Mouse (Mus musculus) lung, embryonic 15.5 days (tissue): ENCODE measurements around the gene Zbtb21. TPM values are rescaled to one million over a fixed set of nuclear protein-coding genes. Genes with fewer than 3 reads are reported as not detected.
A peak's percentile ranks its signal among the peaks of the same experiment; 100 is the strongest.
"Not testable (repeated sequence)": the region's sequence is repeated elsewhere in the genome, so short reads cannot be mapped to it uniquely, and the experiment has no call there.

ENCODE experiments used
- ATAC-seq: fragments of 200-750 bp; cut with Nextera tagmentation; 2 replicates; pipeline ENCODE4 v1.8.0; 2017; ENCODE audit warnings: moderate number of reproducible peaks, borderline replicate concordance; ENCODE audit not compliant: low FRiP score, low TSS enrichment; ENCODE audit errors: extremely low read depth
- H3K27ac ChIP-seq: fragments of 300-500 bp; sonication (generic); 2 replicates; pipeline ENCODE4 v1.5.1; 2015; ENCODE audit warnings: moderate library complexity, mild to moderate bottlenecking, inconsistent platforms
- H3K27me3 ChIP-seq: fragments of 300-500 bp; sonication (generic); 2 replicates; pipeline ENCODE4 v1.6.1; 2015; ENCODE audit warnings: inconsistent platforms
- H3K36me3 ChIP-seq: fragments of 300-500 bp; sonication (generic); 2 replicates; pipeline ENCODE4 v1.6.1; 2015; ENCODE audit warnings: inconsistent platforms
- H3K4me1 ChIP-seq: fragments of 300-500 bp; sonication (generic); 2 replicates; pipeline ENCODE4 v1.6.1; 2015; ENCODE audit warnings: inconsistent platforms
- H3K4me2 ChIP-seq: fragments of 300-500 bp; sonication (generic); 2 replicates; pipeline ENCODE4 v1.6.1; 2015; ENCODE audit warnings: inconsistent platforms, mild to moderate bottlenecking, moderate library complexity
- H3K4me3 ChIP-seq: fragments of 300-500 bp; sonication (generic); 2 replicates; pipeline ENCODE4 v1.5.1; 2015; ENCODE audit warnings: mild to moderate bottlenecking, inconsistent platforms
- H3K9ac ChIP-seq: fragments of 300-500 bp; sonication (generic); 2 replicates; pipeline ENCODE4 v1.6.1; 2015; ENCODE audit warnings: inconsistent platforms
- H3K9me3 ChIP-seq: fragments of 300-500 bp; sonication (generic); 2 replicates; pipeline ENCODE4 v1.6.1; 2016; ENCODE audit warnings: inconsistent platforms
- WGBS: fragments of 180-500 bp; shearing (Covaris S2); methylation state at CpG from one replicate; pipeline ENCODE4 v1.1.7; 2015; 5-methylcytosine and 5-hydroxymethylcytosine counted together
- polyA plus RNA-seq: library from polyadenylated mRNA; unstranded; fragments of >200 nt; fragmentation: Nextera tagmentation; extraction: Ambion mirVana; gene quantifications from 2 replicates; pipeline ENCODE4 v1.2.1, GENCODE M21; 2015

Zbtb21 gene
- polyA plus RNA-seq, 1 experiment from 2014 or later, result 11.0 TPM

DNA sequence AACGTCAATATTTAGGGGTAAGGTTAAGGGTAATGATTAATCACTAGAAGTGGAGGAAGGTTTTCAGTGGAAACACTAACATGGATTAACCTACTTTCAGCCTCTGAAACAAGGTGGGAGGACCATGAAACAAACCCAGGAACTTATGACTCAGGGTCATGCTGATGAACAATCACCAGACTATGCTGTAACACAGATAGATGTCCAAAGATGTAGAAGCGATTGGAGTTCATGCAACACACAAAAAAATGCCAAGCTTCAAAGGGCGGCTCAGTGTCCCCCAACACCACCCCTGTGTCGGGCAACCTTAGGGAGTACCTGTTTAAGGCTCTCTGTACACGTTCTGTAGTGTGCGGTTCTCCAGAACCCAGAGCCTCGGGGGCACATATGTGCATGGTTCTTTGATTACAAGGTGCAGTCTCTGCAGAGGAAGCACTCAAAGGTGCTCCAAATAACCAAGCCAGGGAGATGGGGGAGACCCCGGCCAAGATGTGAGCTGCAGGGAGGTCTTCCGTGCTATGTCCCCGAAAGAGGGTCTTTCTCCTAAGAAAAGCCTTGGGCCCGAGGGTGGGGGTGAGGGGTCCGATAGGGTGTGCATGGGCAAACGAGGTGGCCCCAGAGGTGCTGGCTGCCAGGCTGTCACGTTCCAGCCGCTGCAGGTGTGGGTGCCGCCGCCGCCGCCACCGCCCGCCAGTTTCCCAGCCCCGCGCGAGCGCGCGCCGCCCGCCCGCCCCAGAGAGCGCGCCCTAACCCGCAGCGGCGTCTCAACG is 856 bp downstream of the Zbtb21 start:
- H3K27me3 ChIP-seq, result no peaks in the 10 kb centered on the region
- no peaks in the 10 kb centered on the region for H3K9me3 ChIP-seq
- peak overlapping the region; percentile 84 for H3K4me2 ChIP-seq
- H3K27ac ChIP-seq, result peak overlapping the region; percentile 96
- H3K4me1 ChIP-seq, result peaks cover 11% of the 10 kb centered on the region; the same call in 1 of the 2 replicates
- H3K36me3 ChIP-seq, result peaks cover 4% of the 10 kb centered on the region
- ATAC-seq, result no peak
- 5% methylated on average over 32 of the region's 36 CpGs for WGBS
- peak overlapping the region; percentile 91 for H3K4me3 ChIP-seq
- H3K9ac ChIP-seq, result peak overlapping the region; percentile 92

- no peaks in the 10 kb centered on the region for H3K27me3 ChIP-seq
- no peak overlapping the region for H3K9ac ChIP-seq
- H3K36me3 ChIP-seq, result peaks cover 15% of the 10 kb centered on the region
- no peak overlapping the region for H3K4me3 ChIP-seq
- WGBS, result 90% methylated on average over 3 of the region's 3 CpGs
- no peak overlapping the region for H3K27ac ChIP-seq
- H3K4me1 ChIP-seq, result peaks cover 11% of the 10 kb centered on the region; the same call in 1 of the 2 replicates
- H3K9me3 ChIP-seq, result no peaks in the 10 kb centered on the region
- H3K4me2 ChIP-seq, result no peak overlapping the region
- no peak for ATAC-seq
These were observed 2.1 kb downstream of the Zbtb21 start for GRCm38 (mm10) chr16:97960348-97960747.

GRCm38 (mm10) chr16:97958401-97958973 is 3.9 kb downstream of the Zbtb21 start:
- ATAC-seq, result no peak

DNA sequence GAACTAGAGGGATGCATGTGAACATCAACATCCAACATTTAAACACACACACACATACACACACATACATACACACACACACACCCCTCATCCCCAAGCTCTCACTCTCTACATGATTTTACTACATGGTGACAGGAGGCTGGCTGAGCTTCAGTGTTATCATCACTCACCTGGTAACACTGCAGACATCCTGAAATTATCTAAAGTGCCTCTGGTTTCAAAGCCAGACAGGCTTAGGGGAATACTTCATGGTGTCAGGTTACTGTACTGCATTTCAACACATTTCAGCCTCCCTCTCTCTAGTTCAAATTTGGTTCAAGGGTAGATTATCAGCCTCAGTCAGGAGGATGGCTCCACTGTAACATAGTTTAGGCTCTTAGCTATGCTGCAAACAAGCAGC is 4.8 kb downstream of the Zbtb21 start:
- no peaks in the 10 kb centered on the region for H3K27me3 ChIP-seq
- no peaks in the 10 kb centered on the region for H3K9me3 ChIP-seq
- peaks cover 19% of the 10 kb centered on the region for H3K36me3 ChIP-seq
- H3K9ac ChIP-seq, result no peak overlapping the region
- no peak for ATAC-seq
- no peak overlapping the region for H3K4me2 ChIP-seq
- no peak overlapping the region for H3K27ac ChIP-seq
- peaks cover 11% of the 10 kb centered on the region; the same call in 1 of the 2 replicates for H3K4me1 ChIP-seq
- no peak overlapping the region for H3K4me3 ChIP-seq

More at GRCm38 (mm10) chr16:97958401-97958973, 3.9 kb downstream of the Zbtb21 start:
- Histone ChIP-seq H3K9ac (no peak overlapping the region), H3K4me1 (peaks cover 11% of the 10 kb centered on the region; the same call in 1 of the 2 replicates), H3K27me3 (no peaks in the 10 kb centered on the region), H3K27ac (no peak overlapping the region), H3K36me3 (peaks cover 15% of the 10 kb centered on the region), H3K4me2 (no peak overlapping the region), H3K4me3 (no peak overlapping the region), H3K9me3 (no peaks in the 10 kb centered on the region)

GRCm38 (mm10) chr16:97956011-97956410 is 6.4 kb downstream of the Zbtb21 start:
- peaks cover 35% of the 10 kb centered on the region for H3K36me3 ChIP-seq
- H3K4me3 ChIP-seq, result no peak overlapping the region
- no peaks in the 10 kb centered on the region for H3K27me3 ChIP-seq
- H3K4me1 ChIP-seq, result peaks cover 7% of the 10 kb centered on the region; the same call in 1 of the 2 replicates
- no peak overlapping the region for H3K9ac ChIP-seq
- WGBS, result 79% methylated on average over 2 of the region's 2 CpGs
- no peak overlapping the region for H3K27ac ChIP-seq
- no peaks in the 10 kb centered on the region for H3K9me3 ChIP-seq
- H3K4me2 ChIP-seq, result no peak overlapping the region
- no peak for ATAC-seq

GRCm38 (mm10) chr16:97953300-97953699 is 9.1 kb downstream of the Zbtb21 start:
- no peaks in the 10 kb centered on the region for H3K27me3 ChIP-seq
- no peak overlapping the region for H3K27ac ChIP-seq
- H3K4me1 ChIP-seq, result no peaks in the 10 kb centered on the region
- WGBS, result 67% methylated on average over 2 of the region's 2 CpGs
- peaks cover 55% of the 10 kb centered on the region for H3K36me3 ChIP-seq
- no peak overlapping the region for H3K4me3 ChIP-seq
- H3K9ac ChIP-seq, result no peak overlapping the region
- no peaks in the 10 kb centered on the region for H3K9me3 ChIP-seq
- no peak for ATAC-seq
- H3K4me2 ChIP-seq, result no peak overlapping the region

DNA sequence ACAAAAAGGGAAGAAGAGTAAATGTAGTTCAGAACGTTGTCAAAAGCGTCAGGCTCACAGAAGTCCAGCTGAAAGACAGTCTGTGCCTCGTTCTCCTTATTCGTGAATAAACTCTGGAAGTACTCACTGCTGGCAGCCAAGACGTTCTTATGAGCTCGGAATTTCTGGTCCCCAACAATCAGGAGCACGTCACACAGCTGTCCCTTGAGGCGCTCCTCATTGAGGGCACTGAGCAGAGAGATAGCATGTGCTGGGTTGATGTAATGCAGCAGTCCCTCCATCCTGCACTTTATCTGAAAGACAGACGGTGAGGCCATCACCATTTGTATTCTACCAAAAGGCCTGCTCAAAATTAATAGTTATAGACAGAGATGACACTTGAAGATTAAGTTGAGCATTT is 9.6 kb downstream of the Zbtb21 start:
- H3K27me3 ChIP-seq, result no peaks in the 10 kb centered on the region
- H3K36me3 ChIP-seq, result peaks cover 55% of the 10 kb centered on the region
- H3K4me2 ChIP-seq, result no peak overlapping the region
- H3K9ac ChIP-seq, result no peak overlapping the region
- no peak overlapping the region for H3K4me3 ChIP-seq
- 75% methylated on average over 9 of the region's 9 CpGs for WGBS
- H3K9me3 ChIP-seq, result no peaks in the 10 kb centered on the region
- no peaks in the 10 kb centered on the region for H3K4me1 ChIP-seq
- no peak overlapping the region for H3K27ac ChIP-seq
- no peak for ATAC-seq

- ATAC-seq, result no peak
- peaks cover 55% of the 10 kb centered on the region for H3K36me3 ChIP-seq
- H3K4me2 ChIP-seq, result no peak overlapping the region
- H3K4me3 ChIP-seq, result no peak overlapping the region
- H3K27me3 ChIP-seq, result no peaks in the 10 kb centered on the region
- H3K4me1 ChIP-seq, result no peaks in the 10 kb centered on the region
- H3K9me3 ChIP-seq, result no peaks in the 10 kb centered on the region
- H3K27ac ChIP-seq, result no peak overlapping the region
- 88% methylated on average over 4 of the region's 4 CpGs for WGBS
- no peak overlapping the region for H3K9ac ChIP-seq
These were observed 10.1 kb downstream of the Zbtb21 start for GRCm38 (mm10) chr16:97952371-97952770.

DNA sequence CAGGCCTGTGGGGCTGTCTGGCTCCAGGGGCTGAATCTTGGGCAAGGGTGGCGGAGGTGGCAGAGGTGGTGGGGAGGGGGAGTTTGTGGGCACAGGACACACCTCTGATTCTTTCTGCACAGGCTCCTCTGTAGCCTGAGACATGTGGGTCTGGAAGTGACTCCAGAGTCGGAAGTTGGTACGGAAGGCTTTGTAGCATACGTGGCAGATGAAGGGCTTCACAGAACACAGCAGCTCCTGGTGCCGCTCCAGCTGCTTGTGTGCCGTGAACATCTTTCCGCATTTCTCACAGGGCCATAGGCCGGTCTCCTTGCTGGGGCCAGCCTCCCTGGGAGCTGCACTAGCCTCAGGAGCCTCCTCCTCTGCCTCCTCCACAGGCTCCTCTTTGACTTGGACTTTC is 12.4 kb downstream of the Zbtb21 start:
- no peaks in the 10 kb centered on the region for H3K4me1 ChIP-seq
- H3K36me3 ChIP-seq, result peaks cover 46% of the 10 kb centered on the region
- no peak overlapping the region for H3K4me2 ChIP-seq
- no peak overlapping the region for H3K27ac ChIP-seq
- no peak overlapping the region for H3K9ac ChIP-seq
- 96% methylated on average over 8 of the region's 8 CpGs for WGBS
- no peak for ATAC-seq
- no peak overlapping the region for H3K4me3 ChIP-seq
- no peaks in the 10 kb centered on the region for H3K9me3 ChIP-seq
- H3K27me3 ChIP-seq, result no peaks in the 10 kb centered on the region

DNA sequence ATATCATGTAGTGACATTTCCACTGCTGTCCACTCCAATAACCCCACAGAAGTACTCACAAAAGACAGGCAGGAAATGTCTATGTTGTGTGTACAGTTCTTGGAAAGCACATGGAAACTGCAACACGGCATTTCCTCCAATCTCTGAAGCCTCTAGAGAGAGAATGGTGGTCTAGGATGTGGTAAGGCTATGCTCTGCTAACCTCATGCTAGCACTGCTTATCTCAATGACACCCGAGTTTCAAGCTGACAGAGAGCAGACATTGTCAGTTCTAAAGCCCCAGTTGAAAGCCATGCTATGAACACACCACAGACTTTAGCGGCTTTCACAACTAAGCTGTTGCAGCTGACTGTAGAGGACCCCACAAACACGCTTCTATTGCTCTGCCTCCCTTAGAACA is 13.6 kb downstream of the Zbtb21 start:
- Histone ChIP-seq H3K27me3 (no peaks in the 10 kb centered on the region), H3K9ac (no peak overlapping the region), H3K4me2 (no peak overlapping the region), H3K4me3 (no peak overlapping the region), H3K9me3 (no peaks in the 10 kb centered on the region), H3K36me3 (peaks cover 48% of the 10 kb centered on the region), H3K4me1 (no peaks in the 10 kb centered on the region), H3K27ac (no peak overlapping the region)
- 79% methylated on average over 4 of the region's 4 CpGs for WGBS
- ATAC-seq, result no peak

- not testable (repeated sequence) for H3K4me1 ChIP-seq, H3K9me3 ChIP-seq, H3K27me3 ChIP-seq, ATAC-seq, H3K9ac ChIP-seq, H3K4me2 ChIP-seq, H3K4me3 ChIP-seq, H3K27ac ChIP-seq
- WGBS, result 80% methylated on average over 2 of the region's 2 CpGs
- peaks cover 38% of the 10 kb centered on the region for H3K36me3 ChIP-seq
These were observed 15.4 kb downstream of the Zbtb21 start for GRCm38 (mm10) chr16:97946993-97947392.

GRCm38 (mm10) chr16:97941844-97942243 is 20.6 kb downstream of the Zbtb21 start:
- H3K4me2 ChIP-seq, result no peak overlapping the region
- no peaks in the 10 kb centered on the region for H3K9me3 ChIP-seq
- H3K27ac ChIP-seq, result no peak overlapping the region
- no peaks in the 10 kb centered on the region for H3K4me1 ChIP-seq
- no peak for ATAC-seq
- H3K9ac ChIP-seq, result no peak overlapping the region
- no peaks in the 10 kb centered on the region for H3K27me3 ChIP-seq
- peaks cover 8% of the 10 kb centered on the region for H3K36me3 ChIP-seq
- H3K4me3 ChIP-seq, result no peak overlapping the region
